17 mouse cellular contexts compared by ENCODE assay signal in genomic region chr15:7145555-7145954, GRCm38 (mm10). TPM values are rescaled to one million over a fixed set of nuclear protein-coding genes. Genes with fewer than 3 reads are reported as not detected.
DNase-seq lines count a peak whose midpoint lies in the region; ATAC-seq and TF ChIP-seq lines count a peak whose summit lies in the region.
"Had no signal": no experiment of that assay in that cellular context is flagged by ENCODE, and none has a peak within 500 bp of the region (broad histone marks: within the 10 kb centered on the region; RNA-seq: fewer than 3 reads in every experiment).

No protein-coding gene starts in this region.

- 64% methylated on average over 5 of the region's 5 CpGs for WGBS in heart, postnatal 0 days
- WGBS in lung, embryonic 14.5 days, result 40% methylated on average over 5 of the region's 5 CpGs
- WGBS in lung, adult 2 months, result 22% methylated on average over 5 of the region's 5 CpGs
- 54% methylated on average over 5 of the region's 5 CpGs for WGBS in forebrain, embryonic 16.5 days

- no peaks in the 10 kb centered on the region for H3K27me3 ChIP-seq in heart, postnatal 0 days (ENCODE audit: control insufficient read depth, insufficient read depth, low read length)
- no peaks in the 10 kb centered on the region for H3K27me3 ChIP-seq in lung, embryonic 14.5 days (ENCODE audit: insufficient read depth, low read length)
- no peaks in the 10 kb centered on the region for H3K27me3 ChIP-seq in forebrain, embryonic 16.5 days (replicated peaks; ENCODE audit: control insufficient read depth, insufficient read depth, low read length)
- H3K27me3 ChIP-seq in myocyte (ENCODE audit: control insufficient read depth, insufficient read depth, insufficient read length), result no peaks in the 10 kb centered on the region

- TF ChIP-seq POLR2A in lung, adult 2 months (IDR thresholded peaks at IDR 0.05; ENCODE audit: borderline replicate concordance, extremely low read depth, low read depth, low read length), result no peak
- no peak for TF ChIP-seq POLR2A in myocyte (IDR thresholded peaks at IDR 0.05; ENCODE audit: insufficient read length, low read depth)

- no peak for ATAC-seq in heart, postnatal 0 days (ENCODE audit: insufficient read depth, low read depth)
- no peak; the same call in 1 of the 2 replicates for ATAC-seq in lung, embryonic 14.5 days (ENCODE audit: insufficient read depth)
- ATAC-seq in forebrain, embryonic 16.5 days, result peak; percentile 56

- H3ac ChIP-seq in myocyte (ENCODE audit: control insufficient read depth, insufficient read length), result no peak overlapping the region

- no peak overlapping the region for H3K4me3 ChIP-seq in heart, postnatal 0 days (ENCODE audit: low read depth, low read length)
- H3K4me3 ChIP-seq in lung, embryonic 14.5 days (ENCODE audit: low read depth, low read length), result no peak overlapping the region
- no peak overlapping the region for H3K4me3 ChIP-seq in lung, adult 2 months (replicated peaks; ENCODE audit: extremely low read depth, low read depth, low read length)
- no peak overlapping the region for H3K4me3 ChIP-seq in forebrain, embryonic 16.5 days (replicated peaks; ENCODE audit: low read length)
- no peak overlapping the region for H3K4me3 ChIP-seq in myocyte
- H3K4me3 ChIP-seq: embryonic facial prominence, embryonic 10.5 days; erythroblast, embryonic 14.5 days; liver, embryonic 15.5 days; megakaryocyte, embryonic 14.5 days had no signal

- H3K4me1 ChIP-seq in heart, postnatal 0 days (ENCODE audit: control insufficient read depth, insufficient read depth), result peaks cover 41% of the 10 kb centered on the region
- peaks cover 26% of the 10 kb centered on the region for H3K4me1 ChIP-seq in lung, embryonic 14.5 days (ENCODE audit: insufficient read depth)
- peaks cover 34% of the 10 kb centered on the region for H3K4me1 ChIP-seq in lung, adult 2 months (ENCODE audit: control insufficient read depth, insufficient read depth, low read length)
- H3K4me1 ChIP-seq in forebrain, embryonic 16.5 days (replicated peaks; ENCODE audit: control insufficient read depth, insufficient read depth, low read length), result peaks cover 17% of the 10 kb centered on the region

- H3K9ac ChIP-seq in heart, postnatal 0 days (replicated peaks; ENCODE audit: low read depth, low read length), result no peak overlapping the region
- no peak overlapping the region for H3K9ac ChIP-seq in lung, embryonic 14.5 days
- no peak overlapping the region for H3K9ac ChIP-seq in forebrain, embryonic 16.5 days (replicated peaks; ENCODE audit: low read depth, low read length)
- H3K9ac ChIP-seq: liver, embryonic 15.5 days had no signal

- no peak for DNase-seq in heart, postnatal 0 days (ENCODE audit: low spot score)
- no peak for DNase-seq in heart, postnatal 36 days
- peak; percentile 56 for DNase-seq in lung, embryonic 14.5 days
- no peak for DNase-seq in lung, adult 2 months
- DNase-seq in right cerebral cortex, postnatal 25 days, result no peak
- DNase-seq: adrenal gland, postnatal 36 days; cerebellum, postnatal 36 days; heart, postnatal 14 days; spleen, adult 18-20 months; thymus, postnatal 36 days had no signal

- H3K79me2 ChIP-seq in myocyte (ENCODE audit: control insufficient read depth, insufficient read depth), result peaks cover 94% of the 10 kb centered on the region

- intact Hi-C loops in heart, postnatal 36 days (cut with DNase I), result loop anchor here (5.0 kb wide), 1 partner anchor 42 kb away; no protein-coding TSS in a partner anchor

- H3K36me3 ChIP-seq in heart, postnatal 0 days (replicated peaks; ENCODE audit: control insufficient read depth, insufficient read depth, low read length), result 0 out of 2 replicates have a peak, but pooled peaks cover 3% of the 10 kb centered on the region
- no peaks in the 10 kb centered on the region for H3K36me3 ChIP-seq in lung, embryonic 14.5 days (ENCODE audit: insufficient read depth)
- H3K36me3 ChIP-seq in forebrain, embryonic 16.5 days (ENCODE audit: control insufficient read depth, insufficient read depth), result no peaks in the 10 kb centered on the region
- H3K36me3 ChIP-seq in myocyte (ENCODE audit: control insufficient read depth, insufficient read depth), result no peaks in the 10 kb centered on the region
- H3K36me3 ChIP-seq: embryonic facial prominence, embryonic 10.5 days; liver, embryonic 15.5 days had no signal

- TF ChIP-seq EP300 in heart, postnatal 0 days (IDR thresholded peaks at IDR 0.05; ENCODE audit: low read depth), result no peak

- TF ChIP-seq CTCF in heart, postnatal 0 days (IDR thresholded peaks at IDR 0.05; ENCODE audit: low read depth), result no peak
- TF ChIP-seq CTCF in lung, embryonic 14.5 days (IDR thresholded peaks at IDR 0.05; ENCODE audit: low read depth), result no peak
- no peak for TF ChIP-seq CTCF in lung, adult 2 months (IDR thresholded peaks at IDR 0.05; ENCODE audit: insufficient read depth, low read length)

- 0 out of 2 replicates have a peak overlapping the region, but pooled peaks have one; percentile 39 for H3K27ac ChIP-seq in heart, postnatal 0 days (ENCODE audit: low read depth)
- H3K27ac ChIP-seq in lung, embryonic 14.5 days (ENCODE audit: low read depth), result no peak overlapping the region
- no peak overlapping the region for H3K27ac ChIP-seq in forebrain, embryonic 16.5 days (ENCODE audit: low read length)
- H3K27ac ChIP-seq: embryonic facial prominence, embryonic 10.5 days; liver, embryonic 15.5 days; stomach, postnatal 0 days had no signal

- no peaks in the 10 kb centered on the region for H3K9me3 ChIP-seq in heart, postnatal 0 days (replicated peaks; ENCODE audit: control insufficient read depth, low read length)
- H3K9me3 ChIP-seq in lung, embryonic 14.5 days (ENCODE audit: low read depth, low read length), result no peaks in the 10 kb centered on the region
- no peaks in the 10 kb centered on the region for H3K9me3 ChIP-seq in forebrain, embryonic 16.5 days (ENCODE audit: control insufficient read depth, low read length)
- H3K9me3 ChIP-seq: embryonic facial prominence, embryonic 10.5 days; liver, embryonic 15.5 days; megakaryocyte, embryonic 14.5 days had no signal

- H3K4me2 ChIP-seq in heart, postnatal 0 days (ENCODE audit: low read depth, low read length), result no peak overlapping the region
- H3K4me2 ChIP-seq in lung, embryonic 14.5 days, result no peak overlapping the region
- no peak overlapping the region for H3K4me2 ChIP-seq in forebrain, embryonic 16.5 days (ENCODE audit: low read length)
- no peak overlapping the region for H3K4me2 ChIP-seq in myocyte (ENCODE audit: low read depth)
- H3K4me2 ChIP-seq: liver, embryonic 15.5 days had no signal

TF ChIP-seq in myocyte, 11 proteins besides CTCF, POLR2A, EP300 and RAD21:
- 0 out of 2 replicates have a peak, but pooled peaks have one; percentile 6 for TF ChIP-seq CEBPB (IDR thresholded peaks at IDR 0.05; ENCODE audit: insufficient read depth, poor library complexity, severe bottlenecking)
- TF ChIP-seq TCF12 (IDR thresholded peaks at IDR 0.05; ENCODE audit: insufficient read depth, poor library complexity, severe bottlenecking), result no peak

RNA-seq across cellular contexts. Expression of gene Lifr, which starts 55.1 kb away (rescaled TPM):
- total RNA-seq in heart, postnatal 0 days (2014; rRNA removed; ENCODE audit: low replicate concordance), result 24.0 and 34.9 TPM in 2 replicates
- polyA plus RNA-seq in heart, postnatal 0 days (2015; fragmentation: Nextera tagmentation; extraction: Ambion mirVana), result 14.9 and 15.1 TPM in 2 replicates
- total RNA-seq in heart, postnatal 36 days (2021), result 10 to 100 TPM; 57.7 to 60.9 TPM
- 30.5 and 31.0 TPM in 2 replicates for polyA plus RNA-seq in lung, embryonic 14.5 days (2014; fragmentation: Nextera tagmentation; extraction: Ambion mirVana)
- 101 and 222 TPM in 2 replicates for polyA plus RNA-seq in lung, adult 2 months (2012; rRNA removed)
- polyA plus RNA-seq in forebrain, embryonic 16.5 days (2015; fragmentation: Nextera tagmentation; extraction: Ambion mirVana), result 7.4 and 9.2 TPM in 2 replicates
- 14.8 TPM for polyA plus RNA-seq in myocyte (2012; fragmentation: generic; extraction: Trizol)
- polyA plus RNA-seq: erythroblast, embryonic 14.5 days had no signal
